Mouse (Mus musculus): ENCODE measurements around the gene Slit3.

Gene Slit3

GRCm38 (mm10) chr11:35196777-35197176, 75.8 kb downstream of the Slit3 start:
- no peak for DNase-seq (ENCODE audit: low read depth, low spot score)

GRCm38 (mm10) chr11:35198537-35199088, 77.6 kb downstream of the Slit3 start:
- no peak for DNase-seq (ENCODE audit: low read depth, low spot score)

DNA sequence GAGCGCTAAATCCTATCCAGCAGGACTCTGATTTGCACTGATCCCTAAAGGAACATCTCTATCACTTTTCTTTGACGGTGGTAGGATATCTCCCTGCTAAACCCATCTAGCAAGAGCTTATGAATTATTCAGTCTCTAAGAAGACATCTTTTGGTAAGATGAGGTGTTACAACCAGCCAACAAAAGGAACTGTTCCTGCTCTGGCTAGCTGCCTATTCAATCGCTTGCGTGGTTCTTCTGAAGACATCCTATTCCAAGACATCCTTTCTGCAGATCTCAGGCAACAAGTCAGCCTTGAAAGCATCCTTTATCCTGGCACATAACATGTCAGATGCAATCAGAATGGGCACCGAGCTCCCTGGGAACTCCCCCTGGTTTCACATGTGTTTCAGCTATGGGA, 81.3 kb downstream of the Slit3 start:
- DNase-seq (ENCODE audit: low read depth, low spot score), result no peak

GRCm38 (mm10) chr11:35203673-35204072, 82.6 kb downstream of the Slit3 start:
- DNase-seq (ENCODE audit: low read depth, low spot score), result no peak

- DNase-seq (ENCODE audit: low read depth, low spot score), result no peak
These were observed 83.1 kb downstream of the Slit3 start for GRCm38 (mm10) chr11:35204084-35204483.

GRCm38 (mm10) chr11:35210728-35211682, 90.0 kb downstream of the Slit3 start:
- no peak for DNase-seq (ENCODE audit: low read depth, low spot score)

GRCm38 (mm10) chr11:35224025-35224424, 103.0 kb downstream of the Slit3 start:
- no peak for DNase-seq (ENCODE audit: low read depth, low spot score)

- no peak for DNase-seq (ENCODE audit: low read depth, low spot score)
These were observed 110.5 kb downstream of the Slit3 start for GRCm38 (mm10) chr11:35231361-35232090.

DNA sequence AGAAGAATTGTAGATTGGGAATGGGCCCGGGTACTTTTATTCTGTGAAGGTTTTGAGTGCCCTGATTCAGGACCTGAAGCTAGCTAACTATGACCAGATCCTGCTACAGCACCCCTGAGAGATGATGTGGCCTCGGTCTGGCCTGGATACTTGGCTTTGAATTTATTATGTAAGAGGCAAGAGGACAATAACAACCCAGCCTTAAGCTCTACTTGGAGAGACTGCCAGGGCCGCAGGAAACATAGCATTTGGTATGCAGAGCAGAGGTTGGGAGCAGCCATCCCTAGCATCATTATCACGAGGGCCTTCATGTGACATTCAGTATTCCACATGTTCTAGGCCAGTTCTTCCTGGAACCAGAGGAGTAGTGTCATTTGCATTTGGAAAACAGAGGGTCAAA, 111.3 kb downstream of the Slit3 start:
- DNase-seq (ENCODE audit: low read depth, low spot score), result no peak

GRCm38 (mm10) chr11:35241379-35241778, 120.4 kb downstream of the Slit3 start:
- no peak for DNase-seq (ENCODE audit: low read depth, low spot score)

DNA sequence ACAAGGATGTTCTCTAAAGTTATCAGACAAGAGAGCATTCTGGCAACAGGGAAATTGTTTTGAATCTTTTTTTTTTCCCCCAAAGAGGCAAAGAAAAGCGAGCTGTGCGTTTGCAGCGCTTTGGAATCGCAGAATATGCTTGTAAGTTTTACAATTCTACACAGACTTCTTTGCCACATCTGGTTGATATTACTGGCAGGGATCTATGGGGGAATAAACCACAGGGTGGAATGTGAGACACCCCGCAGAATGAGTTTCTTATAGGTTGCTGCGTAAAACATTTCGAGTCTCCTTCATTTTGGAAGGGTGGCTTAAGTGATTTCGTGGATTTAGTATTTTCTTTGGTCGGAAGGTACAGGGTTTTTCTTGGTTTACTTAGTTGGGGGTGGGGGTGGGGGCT, 122.6 kb downstream of the Slit3 start:
- no peak for DNase-seq (ENCODE audit: low read depth, low spot score)

GRCm38 (mm10) chr11:35244526-35244925, 123.5 kb downstream of the Slit3 start:
- DNase-seq (ENCODE audit: low read depth, low spot score), result no peak

- DNase-seq (ENCODE audit: low read depth, low spot score), result no peak
These were observed 125.6 kb downstream of the Slit3 start for GRCm38 (mm10) chr11:35246623-35247022.

DNA sequence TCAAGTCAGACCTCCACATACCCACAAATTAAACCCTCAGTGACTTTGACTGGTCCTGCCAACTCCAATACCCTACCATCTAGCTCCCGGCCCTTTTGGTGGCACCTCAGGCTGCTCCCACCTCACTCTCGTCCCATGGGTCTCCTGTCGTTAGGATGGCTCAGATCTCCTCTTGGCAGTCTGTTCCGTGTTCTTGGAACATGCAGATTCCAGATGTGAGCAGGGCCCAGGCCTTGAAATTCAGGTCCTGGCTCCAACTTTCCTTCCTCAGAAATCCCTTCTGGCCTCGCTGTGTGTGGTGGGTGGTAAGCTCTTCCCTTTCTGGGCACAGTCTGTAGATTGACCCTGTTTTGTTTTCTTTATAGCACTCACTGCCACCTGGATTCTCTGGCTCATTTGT, 127.1 kb downstream of the Slit3 start:
- no peak for DNase-seq (ENCODE audit: low read depth, low spot score)

DNA sequence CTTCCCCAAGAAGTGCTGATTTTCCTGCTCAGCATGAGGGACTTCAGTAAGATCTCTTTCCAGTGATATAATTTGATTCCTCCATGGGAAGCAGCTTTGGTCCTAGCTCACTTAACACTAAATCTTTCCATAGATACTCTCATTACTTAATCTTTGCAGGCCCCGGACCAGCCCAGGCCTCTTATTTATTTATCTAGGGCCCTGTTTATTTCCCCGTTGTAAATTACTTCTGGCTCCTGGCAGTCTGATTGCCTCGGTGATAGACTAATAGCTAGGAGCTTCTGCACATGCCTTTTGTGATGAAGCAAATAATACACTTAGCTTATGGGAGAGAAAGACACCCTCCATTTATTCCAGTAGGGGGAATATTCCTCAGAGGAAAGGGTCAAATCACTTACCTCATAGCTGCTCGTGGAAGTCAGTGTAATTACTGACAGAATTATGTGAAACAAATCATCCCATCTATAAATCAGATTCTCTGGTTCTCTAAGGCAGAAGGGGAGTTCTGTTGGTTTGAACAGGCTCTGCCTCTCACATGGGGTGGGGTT, 129.9 kb downstream of the Slit3 start:
- DNase-seq (ENCODE audit: low read depth, low spot score), result no peak

DNA sequence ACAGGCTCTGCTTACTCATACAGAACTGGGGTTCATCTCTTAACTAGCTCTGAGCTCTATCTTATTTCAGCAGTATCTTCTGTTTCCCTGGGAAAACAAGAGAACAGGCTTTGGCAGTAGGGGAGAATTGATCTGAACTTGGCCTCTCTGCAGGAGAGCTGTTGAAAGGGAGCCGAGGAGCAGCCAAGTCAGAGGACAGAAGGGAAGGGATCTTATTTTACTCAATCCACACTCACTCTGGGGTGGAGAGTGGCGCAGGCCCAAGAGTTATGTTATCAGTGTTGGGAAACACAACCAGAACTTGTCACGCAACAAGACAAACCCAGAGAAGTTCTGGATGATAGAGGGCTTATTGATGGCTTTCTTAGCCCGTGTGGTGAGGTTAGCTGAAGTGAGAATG, 130.9 kb downstream of the Slit3 start:
- DNase-seq (ENCODE audit: low read depth, low spot score), result no peak

DNA sequence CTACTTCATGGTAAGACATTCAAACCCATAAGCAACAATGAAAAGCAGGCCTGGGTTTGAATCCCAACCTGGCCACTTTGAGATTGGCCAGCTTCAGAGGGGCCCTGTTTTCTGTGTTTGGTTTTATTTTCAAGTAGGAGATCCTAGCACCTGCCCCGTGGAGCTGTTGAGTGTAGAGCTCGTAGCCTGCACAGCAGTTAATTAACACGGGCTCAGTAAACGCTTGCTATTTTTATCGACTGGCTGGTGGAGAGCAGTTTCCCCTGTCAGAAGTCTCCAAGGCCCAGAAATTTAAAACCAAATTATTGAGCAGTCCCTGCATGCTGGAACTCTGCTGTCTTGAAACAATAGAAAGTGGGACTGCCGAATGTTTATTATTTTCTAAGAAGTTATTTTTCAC, 136.3 kb downstream of the Slit3 start:
- DNase-seq (ENCODE audit: low read depth, low spot score), result no peak

DNA sequence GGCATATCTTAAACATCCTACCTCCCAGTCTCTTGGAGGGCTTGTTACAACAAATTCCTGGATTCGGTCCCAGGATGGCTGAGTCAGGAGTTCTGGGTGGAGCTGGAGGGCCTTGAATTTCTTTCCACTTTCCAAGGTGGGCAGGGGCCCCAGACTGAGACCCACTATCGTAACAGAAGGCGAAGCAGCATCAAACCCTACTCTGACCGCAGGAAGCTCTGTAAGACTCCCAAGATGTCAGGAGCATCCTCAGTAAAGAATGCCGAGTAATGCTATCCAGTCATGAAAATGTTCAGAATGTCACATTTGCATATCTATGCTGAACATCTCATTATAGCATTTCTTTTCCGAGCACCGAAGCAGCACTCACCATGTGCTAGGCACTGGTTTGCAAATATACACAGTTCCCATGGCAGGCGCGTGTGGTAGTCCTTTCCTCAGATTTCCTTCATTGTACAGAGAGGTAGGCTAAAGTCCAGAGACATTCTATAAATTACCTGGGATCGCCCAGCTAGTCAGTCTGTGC, 140.6 kb downstream of the Slit3 start:
- no peak for DNase-seq (ENCODE audit: low read depth, low spot score)

DNA sequence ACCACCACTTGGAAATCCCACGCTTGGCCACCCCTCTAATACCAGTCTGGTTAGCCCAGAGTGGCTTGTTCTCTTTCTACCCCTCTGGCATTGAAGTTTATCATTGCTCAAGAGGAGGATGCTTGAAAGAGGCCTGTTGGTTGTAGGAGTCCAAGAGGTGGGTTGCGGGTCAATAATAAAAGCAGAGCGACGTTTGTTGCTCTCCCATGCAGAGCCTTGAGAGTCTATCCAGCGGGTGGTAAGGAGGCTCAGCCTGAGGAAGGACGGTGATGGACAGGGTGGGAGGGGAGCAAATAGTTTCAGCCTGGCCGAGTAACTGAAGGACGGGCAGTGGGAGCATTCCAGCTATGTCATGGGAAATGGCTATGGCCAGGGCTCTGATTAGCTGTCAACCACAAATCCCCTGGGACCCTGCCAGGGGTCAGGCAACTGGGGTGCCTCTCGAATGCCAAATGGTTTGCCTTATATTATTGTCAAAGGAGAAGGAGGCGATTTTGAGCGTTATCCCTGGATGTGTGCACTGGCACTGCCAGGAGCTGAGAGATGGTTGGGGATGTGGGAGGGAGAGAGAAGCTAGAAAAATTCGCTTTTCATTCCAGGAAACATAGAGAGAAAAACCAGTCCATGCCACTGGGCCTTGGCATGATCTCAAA, 141.4 kb downstream of the Slit3 start:
- DNase-seq (ENCODE audit: low read depth, low spot score), result no peak

DNA sequence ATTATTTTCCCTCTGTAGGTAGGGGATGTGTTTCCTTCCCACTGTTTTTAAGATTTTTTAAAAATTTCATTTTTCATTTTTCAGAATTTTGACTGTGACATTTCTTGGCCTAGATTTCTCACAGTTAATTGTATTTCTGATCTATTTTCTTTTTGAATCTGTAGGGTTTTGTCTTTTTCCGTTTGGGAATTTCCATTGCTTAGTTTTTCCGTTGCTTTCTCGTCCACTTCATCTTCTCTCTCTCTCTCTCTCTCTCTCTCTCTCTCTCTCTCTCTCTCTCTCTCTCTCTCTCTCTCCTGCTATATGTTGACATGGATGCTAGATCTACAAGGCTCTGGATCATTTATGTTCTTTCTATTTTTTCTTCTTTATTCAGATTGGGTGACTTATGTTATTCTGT, 143.7 kb downstream of the Slit3 start:
- DNase-seq (ENCODE audit: low read depth, low spot score), result no peak

DNA sequence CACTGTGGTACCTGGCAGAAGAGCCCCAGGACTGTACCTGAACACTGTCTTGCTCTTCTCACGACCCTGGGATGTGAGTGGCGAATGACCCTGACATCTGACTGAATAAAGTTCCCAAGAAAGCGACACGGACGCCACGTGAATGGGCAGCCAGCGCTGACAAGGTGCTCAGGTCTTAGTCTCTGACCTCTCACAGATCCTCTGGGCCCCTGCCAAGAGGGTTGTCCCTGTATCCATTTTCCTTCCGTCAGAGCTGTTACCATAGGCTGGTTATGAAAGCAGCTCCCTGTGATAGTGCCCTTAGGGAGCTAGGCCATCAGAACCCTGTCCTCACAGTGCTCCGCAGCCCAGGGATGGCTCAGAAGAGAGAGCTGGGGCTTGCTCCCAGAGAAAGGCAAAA, 149.4 kb downstream of the Slit3 start:
- DNase-seq (ENCODE audit: low read depth, low spot score), result no peak

Measured in retina, adult 2 months (tissue).